In the genomic region with DNA sequence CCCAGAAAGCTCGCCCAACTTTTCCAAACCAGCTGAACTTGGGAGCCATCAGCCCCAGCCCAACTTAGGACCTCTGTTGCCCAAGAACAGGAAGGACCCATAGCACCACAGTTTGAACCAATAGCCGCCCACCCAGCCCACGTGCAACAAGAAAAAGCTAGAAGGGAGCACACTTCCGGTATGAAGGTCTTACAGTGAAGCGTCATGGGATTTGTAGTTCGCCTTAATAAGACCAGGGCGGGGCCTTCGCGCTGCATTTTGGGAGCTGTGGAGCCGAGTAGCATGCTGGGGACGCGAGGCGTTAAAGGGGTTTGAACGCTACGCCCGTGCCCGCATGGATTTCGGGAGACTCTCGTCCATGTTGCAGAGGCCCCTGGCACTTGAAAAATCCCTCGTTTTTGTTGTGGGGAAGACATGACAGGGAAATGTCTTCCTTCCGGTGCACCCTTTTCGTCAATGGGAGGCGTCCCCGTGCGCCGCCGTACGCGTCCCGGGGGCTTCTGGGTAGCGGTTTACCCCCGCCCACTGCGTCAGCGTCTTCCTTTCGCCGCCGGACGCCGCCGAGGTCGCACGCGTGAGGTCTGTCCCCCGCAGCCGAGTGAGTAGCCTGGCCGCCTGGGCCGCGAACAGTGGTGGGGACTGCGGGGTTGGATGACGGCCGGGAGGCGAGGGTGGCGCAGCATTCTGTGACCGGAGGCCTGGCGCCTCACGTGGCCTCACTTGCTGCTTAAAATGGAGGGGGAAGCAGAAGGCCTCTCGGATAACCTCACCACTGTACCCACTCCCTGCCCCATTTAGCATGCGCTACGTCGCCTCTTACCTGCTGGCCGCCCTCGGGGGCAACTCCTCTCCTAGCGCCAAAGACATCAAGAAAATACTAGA, we compare ENCODE assay signal across 8 mouse cellular contexts. TPM values are rescaled to one million over a fixed set of nuclear protein-coding genes. Genes with fewer than 3 reads are reported as not detected.
DNase-seq lines count a peak whose midpoint lies in the region; ATAC-seq lines count a peak whose summit lies in the region.

TSS of gene Rplp2 (plus strand) at position 261 of the 882 bp plus-strand sequence.

- H3K27me3 ChIP-seq in hindbrain, embryonic 10.5 days (ENCODE audit: insufficient read depth, poor library complexity, severe bottlenecking) = no peaks in the 10 kb centered on the region

- peak; percentile 86 for ATAC-seq in frontal cortex, adult (ENCODE audit: low TSS enrichment)

- H3K4me3 ChIP-seq in hindbrain, embryonic 10.5 days = peak within 1 kb of the TSS; percentile 67

- WGBS in hindbrain, embryonic 10.5 days = under 1% methylated on average over 63 of the region's 63 CpGs

- peak within 1 kb of the TSS; percentile 96 for H3K27ac ChIP-seq in hindbrain, embryonic 10.5 days

- H3K36me3 ChIP-seq in hindbrain, embryonic 10.5 days = peaks cover 44% of the 10 kb centered on the region

- DNase-seq in MEL-GATA-1-ER (ENCODE audit: extremely low read depth, low read depth) = peak; percentile 97
- peak; percentile 94 for DNase-seq in cerebellum, adult 8-10 months
- DNase-seq in hindbrain, embryonic 10.5 days (ENCODE audit: low spot score) = peak; percentile 95
- DNase-seq in layer of hippocampus, postnatal 10 days (ENCODE audit: low spot score in 2 of 2) = peak; percentile 93 to 95
- peak; percentile 96 for DNase-seq in lung, postnatal 10 days
- DNase-seq in ovary, postnatal 36 days (ENCODE audit: low spot score) = peak; percentile 94
- DNase-seq in thymus, postnatal 25 days = peak; percentile 94

- H3K9me3 ChIP-seq in hindbrain, embryonic 10.5 days = no peaks in the 10 kb centered on the region

- peaks cover 36% of the 10 kb centered on the region for H3K4me1 ChIP-seq in hindbrain, embryonic 10.5 days (replicated peaks)

RNA-seq across cellular contexts. Expression of gene Rplp2, which starts in this region (rescaled TPM):
- 1,010 and 1,127 TPM in 2 replicates for polyA plus RNA-seq in hindbrain, embryonic 10.5 days (2016; fragmentation: Nextera tagmentation; extraction: Ambion mirVana)
- 100 to 1,000 TPM; 648 to 721 TPM for total RNA-seq in layer of hippocampus, postnatal 10 days (2021)

Comparison
In these comparisons a context has a peak if more than half of its experiments do, and no peak if none do; other contexts are left out.
1. Peak in every context shown above with its lines: DNase-seq, ATAC-seq, H3K4me3 ChIP-seq and H3K27ac ChIP-seq.